Mouse (Mus musculus): ENCODE measurements at regions not wholly inside any gene's neighbourhood (a gene's known extent, or its start where the extent isn't known, plus 50 kb on each side); places are given as distances from the start of the nearest gene placed in this dataset.
A peak's percentile ranks its signal among the peaks of the same experiment; 100 is the strongest.

DNA sequence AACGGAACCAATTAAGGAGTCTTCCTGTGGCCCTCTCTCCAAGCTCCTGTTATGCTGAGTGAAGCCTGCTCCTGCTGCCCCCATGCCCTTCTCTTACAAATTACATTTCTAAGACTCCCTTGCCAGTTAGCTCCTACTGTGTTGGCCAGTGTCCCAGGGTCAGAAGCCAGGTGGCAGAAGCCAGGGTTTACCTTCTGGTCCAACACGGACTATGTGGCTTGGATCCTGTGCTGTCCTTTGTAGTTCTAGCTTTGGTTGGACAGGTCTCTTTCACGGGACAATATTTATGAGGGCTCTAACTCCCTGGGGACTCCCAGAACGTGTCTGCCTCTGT is 134.3 kb downstream of the Nufip1 start:
- peak; percentile 31 for DNase-seq

GRCm38 (mm10) chr14:76247664-76248063 is 137.0 kb downstream of the Nufip1 start:
- peak; percentile 15 for DNase-seq

- DNase-seq, result no peak
These were observed 143.2 kb downstream of the Nufip1 start for GRCm38 (mm10) chr14:76253850-76254249.

DNA sequence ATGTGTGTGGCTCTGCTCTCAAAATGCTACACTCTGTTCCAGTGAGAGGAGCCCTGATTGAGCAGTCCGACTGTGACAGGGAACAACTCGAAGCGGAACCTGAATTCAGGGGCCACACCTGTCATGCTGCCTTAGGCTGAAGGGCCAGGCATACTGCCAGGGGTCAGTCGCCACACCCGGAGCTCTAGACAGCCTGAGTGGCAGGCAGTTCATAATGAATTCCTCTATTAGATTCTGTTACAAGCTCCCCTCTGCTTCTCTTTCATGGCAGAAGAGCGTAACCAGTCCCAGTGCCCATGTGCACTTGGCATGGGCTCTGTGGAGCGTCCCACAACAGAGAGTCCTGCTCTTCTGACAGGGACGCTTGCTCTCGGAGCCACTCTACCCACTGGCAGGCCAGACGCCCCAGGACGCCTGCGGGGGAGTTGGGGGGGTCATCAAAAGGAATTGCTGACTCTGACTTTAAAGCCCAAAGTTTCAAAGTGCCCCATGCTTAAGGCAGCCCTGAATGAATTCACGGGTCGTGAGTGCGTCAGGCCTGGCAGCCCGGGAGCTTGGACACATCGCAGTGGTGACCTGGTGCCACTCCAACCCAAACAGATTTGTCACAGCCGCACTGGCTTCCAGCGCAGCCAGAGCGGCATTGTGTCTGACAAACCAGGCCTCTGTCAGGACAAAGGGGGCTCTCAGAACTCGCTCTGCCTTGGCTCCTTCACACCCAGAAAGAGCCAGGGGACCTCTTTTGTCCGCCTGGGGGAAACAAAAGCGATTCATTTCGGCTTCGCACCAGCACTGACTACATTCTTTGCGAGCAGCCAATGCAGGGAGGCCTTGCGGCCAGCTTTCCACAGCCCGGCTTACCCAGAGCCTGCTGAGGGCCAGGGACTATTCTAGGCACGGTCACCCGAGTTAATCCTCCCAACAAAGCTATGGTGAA is 144.1 kb downstream of the Nufip1 start:
- peak; percentile 22 for DNase-seq

- no peak for DNase-seq
These were observed 145.3 kb downstream of the Nufip1 start for GRCm38 (mm10) chr14:76255971-76256370.

- DNase-seq, result no peak
These were observed 147.9 kb downstream of the Nufip1 start for GRCm38 (mm10) chr14:76258626-76259025.

DNA sequence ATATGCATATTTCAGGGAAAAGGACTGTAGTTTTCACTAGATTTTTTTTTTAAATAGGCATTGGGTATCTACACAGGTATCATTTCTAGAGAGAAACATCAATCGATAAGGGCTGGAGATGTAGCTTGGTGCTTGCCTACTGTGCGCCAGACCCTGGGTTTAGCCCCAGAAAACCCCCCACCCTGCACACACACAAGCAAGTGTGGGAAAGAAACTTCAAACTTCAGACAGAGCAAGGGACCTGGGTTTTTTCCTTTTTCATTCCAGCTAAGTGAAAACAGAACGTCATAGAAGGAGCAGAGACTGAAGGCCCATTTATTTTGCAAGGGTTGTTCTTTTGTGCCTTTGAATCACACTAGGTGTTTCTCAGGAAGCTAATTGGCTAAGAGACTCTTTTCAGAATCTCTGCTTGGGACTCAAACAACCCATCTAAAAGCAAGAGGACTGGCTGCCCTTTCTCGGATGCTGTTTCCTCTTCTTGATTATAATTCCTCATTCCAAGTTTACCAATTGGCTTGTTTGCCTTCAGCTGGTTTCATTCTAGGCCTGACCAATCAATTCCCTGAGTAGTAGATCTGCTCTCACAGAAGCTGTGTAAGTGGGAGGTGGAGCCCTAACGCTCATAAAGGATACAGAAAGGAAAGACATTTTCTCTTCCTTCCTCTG is 150.1 kb downstream of the Nufip1 start:
- no peak for DNase-seq

- no peak for DNase-seq
These were observed 151.1 kb upstream of the Tsc22d1 start for GRCm38 (mm10) chr14:76263682-76264081.

DNA sequence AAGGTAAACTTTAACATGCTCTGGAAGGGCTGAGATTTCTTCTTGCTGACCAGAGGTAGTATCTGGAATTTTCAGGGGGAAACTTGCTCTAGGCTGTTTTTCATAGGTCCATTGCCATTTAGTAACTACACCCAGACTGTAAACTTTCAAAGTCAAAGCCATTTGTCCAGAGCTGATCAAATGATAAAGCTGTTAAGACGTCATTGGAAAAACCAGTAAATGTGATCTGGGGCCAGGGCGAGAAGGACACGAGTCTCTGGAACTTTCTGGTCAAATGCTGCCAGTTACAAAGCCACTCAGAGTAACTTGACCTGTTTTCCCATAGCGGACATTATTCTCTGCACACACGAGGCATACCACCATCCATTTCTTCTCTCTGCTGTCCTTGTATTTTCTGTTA is 148.9 kb upstream of the Tsc22d1 start:
- no peak for DNase-seq

- DNase-seq, result no peak
These were observed 148.5 kb upstream of the Tsc22d1 start for GRCm38 (mm10) chr14:76266249-76266648.

DNA sequence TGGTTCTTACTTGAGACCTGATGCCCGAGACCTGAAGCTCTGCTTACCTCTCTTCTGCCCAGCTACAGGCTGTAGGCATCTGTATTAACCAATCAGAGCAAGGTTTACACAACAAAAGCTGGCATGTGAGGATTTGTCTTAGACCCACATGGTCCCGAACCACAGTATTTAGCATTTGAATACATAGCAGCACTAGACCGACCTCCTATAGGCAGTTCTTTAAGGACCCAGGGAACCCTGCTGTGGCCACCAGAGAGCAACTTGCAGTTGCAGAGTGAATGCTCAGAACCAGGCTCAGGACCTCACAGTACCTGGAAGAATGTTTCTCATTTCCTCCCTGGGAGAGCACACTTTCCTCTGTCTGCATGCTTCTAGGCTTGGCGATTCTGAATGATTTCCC is 147.7 kb upstream of the Tsc22d1 start:
- no peak for DNase-seq

- no peak for DNase-seq
These were observed 143.6 kb upstream of the Tsc22d1 start for GRCm38 (mm10) chr14:76271190-76271589.

DNA sequence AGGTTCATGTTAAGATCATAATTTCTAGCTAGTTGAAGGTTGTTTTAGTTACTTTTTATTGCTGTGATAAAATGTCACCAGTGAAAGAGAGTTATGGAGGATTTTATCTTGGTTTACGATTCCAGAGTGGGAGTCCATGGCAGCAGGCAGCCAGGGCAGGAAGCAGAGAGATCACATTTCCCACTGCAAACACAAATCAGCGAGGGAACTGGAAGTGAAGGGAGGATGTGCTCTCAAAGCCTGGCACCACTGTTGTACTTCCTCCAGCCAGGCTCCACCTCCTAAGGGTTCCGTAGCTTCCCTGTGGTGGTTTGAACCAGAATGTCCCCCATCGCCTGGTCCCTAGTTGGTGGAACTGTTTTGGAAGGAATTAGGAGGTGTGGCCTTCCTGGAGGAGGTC is 141.9 kb upstream of the Tsc22d1 start:
- DNase-seq, result no peak

GRCm38 (mm10) chr14:76276655-76277054 is 138.1 kb upstream of the Tsc22d1 start:
- no peak for DNase-seq

GRCm38 (mm10) chr14:76278751-76279450 is 135.9 kb upstream of the Tsc22d1 start:
- no peak for DNase-seq

DNA sequence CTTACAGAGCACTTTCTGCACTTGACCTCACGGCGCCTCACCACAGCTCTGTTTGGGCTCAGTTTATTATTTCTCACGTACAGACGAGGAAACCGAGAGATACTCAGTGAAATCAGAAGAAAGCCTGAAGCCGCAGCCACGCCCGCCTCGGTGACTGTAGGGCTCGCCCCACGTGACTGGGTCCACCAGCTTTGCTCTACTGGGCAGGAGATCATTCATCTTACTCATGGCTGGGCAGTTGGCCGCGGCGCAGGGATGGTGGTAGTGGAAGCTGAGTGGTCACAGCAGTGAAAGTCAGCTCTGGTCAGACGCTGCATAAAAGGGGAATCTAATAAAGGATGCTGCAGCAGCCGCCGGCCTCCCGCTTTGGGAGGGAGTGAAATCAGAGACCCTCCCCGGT is 135.2 kb upstream of the Tsc22d1 start:
- DNase-seq, result no peak

DNA sequence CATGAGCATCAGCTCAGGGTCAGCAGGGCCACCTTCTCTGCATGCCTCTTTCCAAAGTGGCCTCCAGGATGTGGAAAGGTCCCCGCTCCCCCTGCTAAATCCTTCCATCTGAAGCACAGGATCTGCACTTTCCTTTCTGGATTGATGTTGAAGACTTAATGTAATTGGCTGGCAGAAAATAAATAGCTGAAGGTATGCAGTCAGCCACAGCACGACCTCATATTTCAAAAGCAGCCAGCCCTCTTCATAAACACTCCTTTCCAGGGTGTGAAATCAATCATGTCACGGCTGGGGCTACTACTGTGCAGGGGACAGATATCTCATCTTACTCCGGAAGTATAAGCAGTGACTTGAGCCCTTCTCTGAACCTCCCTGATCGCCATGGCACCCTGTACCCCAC is 132.9 kb upstream of the Tsc22d1 start:
- DNase-seq, result no peak

- DNase-seq, result no peak
These were observed 127.0 kb upstream of the Tsc22d1 start for GRCm38 (mm10) chr14:76287768-76288167.

- no peak for DNase-seq
These were observed 124.3 kb upstream of the Tsc22d1 start for GRCm38 (mm10) chr14:76290401-76291018.

GRCm38 (mm10) chr14:76292211-76292610 is 122.5 kb upstream of the Tsc22d1 start:
- DNase-seq, result no peak

DNA sequence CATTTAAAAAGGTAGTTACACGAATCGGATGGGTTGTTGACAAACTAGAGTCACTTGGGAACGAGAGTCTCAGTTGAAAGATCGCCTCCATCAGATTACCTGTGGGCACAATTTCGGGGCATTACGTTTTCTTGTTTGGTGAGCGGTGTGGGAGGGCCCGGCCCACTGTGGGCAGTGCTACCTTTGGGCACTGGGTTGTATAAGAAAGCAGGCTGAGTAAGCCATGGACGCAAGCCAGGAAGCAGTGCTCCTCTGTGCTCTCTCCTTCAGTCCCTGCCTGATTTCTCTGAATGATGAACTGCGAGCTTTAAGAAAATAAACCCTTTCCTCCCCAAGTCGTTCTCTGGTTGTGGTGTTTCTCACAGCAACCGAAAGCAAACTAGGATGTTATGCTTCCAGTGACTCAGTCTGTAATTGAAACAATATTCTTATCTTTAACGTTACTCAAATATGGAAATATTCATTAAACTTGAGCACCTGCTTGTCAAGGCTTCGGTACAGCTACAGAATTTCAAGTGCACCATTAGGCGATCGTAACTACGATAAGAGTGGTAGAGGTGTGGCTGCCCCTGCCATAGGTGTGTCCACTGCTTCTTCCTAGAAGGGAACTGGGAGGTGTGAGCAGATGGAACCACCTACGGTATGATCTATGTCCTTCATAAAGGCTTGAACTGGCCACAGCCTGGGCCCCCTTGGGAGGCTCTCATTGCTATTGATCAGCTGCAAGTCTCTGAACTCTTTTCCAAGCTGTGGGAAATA is 119.2 kb upstream of the Tsc22d1 start:
- no peak for DNase-seq

DNA sequence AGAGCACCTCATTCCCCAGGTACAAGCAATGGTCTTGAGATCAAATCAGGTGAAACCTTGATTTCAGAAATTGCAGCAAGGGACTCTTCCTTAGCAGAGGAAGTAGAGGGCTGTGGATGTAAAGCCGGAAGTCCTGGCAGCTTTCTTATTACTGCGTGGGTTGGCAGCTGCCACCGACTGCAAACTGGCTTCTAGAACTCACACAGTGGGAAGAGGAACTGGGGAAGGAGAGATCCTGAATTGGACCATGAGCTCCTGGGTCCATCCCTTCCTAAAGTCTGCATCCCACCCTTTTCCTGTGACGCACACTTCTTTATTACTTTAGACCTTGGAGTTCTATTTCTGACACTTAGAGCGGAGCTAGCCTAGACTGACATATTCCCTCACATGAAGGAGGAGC is 116.9 kb upstream of the Tsc22d1 start:
- no peak for DNase-seq

Measured in adrenal gland, postnatal 10 days (tissue).